Mouse (Mus musculus) urinary bladder, postnatal 25 days (tissue): Measurements from ENCODE around the gene Mark3.

Experiments used
- DNase-seq: peaks from one replicate; pipeline ENCODE4 v3.0.0; 2022; ENCODE audit warnings: low spot score

The Mark3 gene

GRCm38 (mm10) chr12:111675797-111676580, 101.7 kb downstream of the Mark3 start:
- DNase-seq = no peak

- DNase-seq = no peak
Observed at GRCm38 (mm10) chr12:111677421-111677820, 103.1 kb downstream of the Mark3 start.

DNA sequence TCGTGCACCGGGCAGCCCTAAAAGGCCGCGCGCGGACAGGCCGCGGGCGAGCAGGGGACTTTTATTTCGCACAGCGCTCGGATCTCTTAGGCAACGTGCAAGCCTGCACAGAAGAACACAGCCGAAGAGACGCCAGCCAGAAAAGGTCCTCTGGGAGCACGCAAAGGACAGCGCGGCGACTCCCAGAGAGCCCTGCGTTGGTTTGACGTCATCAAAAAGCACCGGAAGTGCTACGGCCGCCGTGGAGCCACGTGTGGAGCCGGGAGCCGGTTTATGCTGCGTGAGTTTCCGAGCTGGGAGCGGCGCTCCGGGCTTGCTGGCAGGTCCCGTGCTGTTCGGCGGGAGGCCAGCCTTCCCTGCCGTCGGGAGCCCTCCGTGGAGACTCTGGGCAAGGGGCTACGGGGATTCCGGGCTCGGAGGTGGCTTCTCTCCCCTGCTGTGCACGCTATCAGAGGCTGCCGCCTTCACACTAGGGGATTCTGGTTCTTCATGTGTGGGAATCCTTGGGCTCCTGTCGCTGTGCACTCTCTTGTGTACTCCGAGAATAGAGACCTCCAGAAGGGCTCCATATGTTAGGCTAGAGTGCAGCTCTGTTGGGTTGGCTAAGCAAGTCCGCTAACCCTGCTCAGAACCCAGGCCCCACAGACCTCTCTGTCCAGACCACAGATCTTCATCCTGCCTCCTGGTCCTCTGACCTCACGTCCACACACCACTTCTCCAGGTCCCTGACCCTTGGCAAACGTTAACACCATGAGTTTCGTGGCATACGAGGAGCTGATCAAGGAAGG, 103.8 kb downstream of the Mark3 start, which contains the start of gene Trmt61a:
Gene Trmt61a (plus strand): TSS at position 224 of the 788 bp plus-strand sequence.
- peak; percentile 87 for DNase-seq

DNA sequence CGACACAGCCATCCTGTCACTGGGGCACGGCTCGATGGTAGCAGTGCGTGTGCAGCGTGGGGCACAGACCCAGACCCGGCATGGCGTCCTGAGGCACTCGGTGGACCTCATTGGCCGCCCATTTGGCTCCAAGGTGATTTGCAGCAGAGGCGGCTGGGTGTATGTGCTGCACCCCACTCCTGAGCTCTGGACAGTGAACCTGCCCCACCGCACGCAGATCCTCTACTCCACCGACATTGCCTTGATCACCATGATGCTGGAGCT, 104.3 kb downstream of the Mark3 start:
- no peak for DNase-seq

GRCm38 (mm10) chr12:111678997-111679396, 104.7 kb downstream of the Mark3 start:
- no peak for DNase-seq

- DNase-seq = no peak
Observed at GRCm38 (mm10) chr12:111680661-111681060, 106.3 kb downstream of the Mark3 start.

DNA sequence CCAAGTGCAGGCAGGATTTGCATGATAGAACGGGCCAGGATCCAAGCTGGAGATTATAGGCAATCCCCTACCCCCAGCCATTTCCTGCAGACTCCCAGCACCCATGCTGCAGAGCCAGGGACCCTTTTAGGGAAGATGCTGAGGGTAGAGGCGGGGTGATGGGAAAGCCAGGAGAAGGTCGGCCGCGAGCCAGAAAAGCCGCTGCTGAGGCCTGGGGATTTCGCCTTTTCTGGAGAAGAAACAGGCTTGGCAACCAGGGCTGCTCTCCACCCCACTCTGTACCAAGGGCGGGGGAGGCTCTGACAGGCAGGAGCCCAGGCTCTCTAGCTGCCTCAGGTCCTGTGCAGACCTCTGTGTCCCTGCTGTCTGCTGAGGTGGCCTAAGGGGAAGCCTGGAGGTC, 107.0 kb downstream of the Mark3 start:
- DNase-seq = no peak

GRCm38 (mm10) chr12:111682003-111682402, 107.7 kb downstream of the Mark3 start:
- no peak for DNase-seq

GRCm38 (mm10) chr12:111682806-111683205, 108.5 kb downstream of the Mark3 start:
- no peak for DNase-seq

- no peak for DNase-seq
Observed at GRCm38 (mm10) chr12:111686390-111686789, 112.1 kb downstream of the Mark3 start.

- no peak for DNase-seq
Observed at GRCm38 (mm10) chr12:111687350-111688068, 113.2 kb downstream of the Mark3 start.

- DNase-seq = no peak
Observed at GRCm38 (mm10) chr12:111688069-111688428, 113.7 kb downstream of the Mark3 start.

DNA sequence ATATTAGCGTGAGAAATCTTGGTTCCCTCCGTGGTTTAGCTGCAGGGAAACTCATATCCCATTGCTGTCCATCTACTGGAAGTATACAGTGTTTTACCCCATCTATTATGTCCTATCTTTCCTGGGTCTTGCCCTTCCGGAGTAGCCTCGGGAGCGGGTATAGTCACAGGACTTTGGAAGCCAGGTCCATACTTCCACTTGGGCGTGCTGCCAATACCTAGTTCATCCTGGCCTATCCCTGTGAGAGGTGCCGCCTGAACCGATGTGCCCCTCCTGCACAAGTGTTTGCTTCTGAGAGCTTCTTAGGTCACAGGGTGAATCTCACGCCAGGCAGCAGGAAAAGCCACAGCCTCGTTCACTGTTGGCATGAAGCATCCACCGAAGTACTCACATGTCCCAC, 115.1 kb downstream of the Mark3 start:
- DNase-seq = no peak

DNA sequence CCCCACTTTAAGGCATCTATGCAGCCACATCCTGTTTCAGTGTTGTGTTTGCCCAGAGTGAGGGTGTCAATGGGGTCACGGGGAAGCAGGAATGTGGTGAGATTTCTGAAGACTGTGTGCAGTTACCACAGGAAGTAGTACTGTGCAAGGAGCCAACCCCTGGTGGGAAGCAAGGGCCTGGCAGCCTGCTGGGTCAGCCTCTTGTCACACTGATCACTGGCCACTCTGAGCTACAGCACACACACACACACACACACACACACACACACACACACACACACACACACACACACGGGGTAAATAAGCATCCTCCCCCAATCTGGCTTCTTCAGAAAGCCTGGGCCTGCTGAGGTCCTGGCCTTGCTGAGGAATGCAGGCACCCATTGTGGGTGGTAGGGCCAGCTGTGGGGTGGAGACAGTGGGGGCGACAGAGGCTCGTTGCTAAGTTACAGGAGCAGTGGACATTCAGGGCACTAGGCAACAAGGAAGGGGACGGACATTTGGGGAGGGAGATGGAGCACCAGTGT, 117.1 kb downstream of the Mark3 start:
- no peak for DNase-seq

- DNase-seq = no peak
Observed at GRCm38 (mm10) chr12:111692899-111693298, 118.6 kb downstream of the Mark3 start.

GRCm38 (mm10) chr12:111693341-111694270, 119.3 kb downstream of the Mark3 start:
- no peak for DNase-seq

DNA sequence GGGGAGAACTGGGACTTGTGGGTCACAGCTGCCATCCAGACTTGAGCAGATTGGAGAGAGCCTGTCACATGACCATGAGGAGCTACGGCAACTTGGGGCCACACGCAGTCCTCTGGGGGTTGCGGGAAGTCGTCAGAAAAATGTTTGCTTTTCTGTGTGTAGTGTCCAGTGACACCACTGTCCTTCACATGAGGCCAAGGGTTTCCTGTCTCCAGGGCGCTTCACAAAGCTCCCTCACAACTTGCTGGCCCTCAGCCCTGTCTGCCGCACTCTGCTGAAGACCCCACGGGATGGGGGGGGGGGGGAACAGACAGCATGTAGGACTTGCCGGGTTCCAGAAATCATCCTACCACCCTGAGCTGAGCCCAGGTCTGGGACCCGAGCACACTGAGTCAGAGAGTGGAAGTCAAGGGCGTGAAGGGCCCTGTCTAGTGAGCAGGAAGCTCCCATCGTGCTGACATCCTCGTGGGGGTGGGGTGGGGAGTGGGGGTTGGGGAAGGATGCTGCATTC, 120.0 kb downstream of the Mark3 start:
- DNase-seq = no peak

DNA sequence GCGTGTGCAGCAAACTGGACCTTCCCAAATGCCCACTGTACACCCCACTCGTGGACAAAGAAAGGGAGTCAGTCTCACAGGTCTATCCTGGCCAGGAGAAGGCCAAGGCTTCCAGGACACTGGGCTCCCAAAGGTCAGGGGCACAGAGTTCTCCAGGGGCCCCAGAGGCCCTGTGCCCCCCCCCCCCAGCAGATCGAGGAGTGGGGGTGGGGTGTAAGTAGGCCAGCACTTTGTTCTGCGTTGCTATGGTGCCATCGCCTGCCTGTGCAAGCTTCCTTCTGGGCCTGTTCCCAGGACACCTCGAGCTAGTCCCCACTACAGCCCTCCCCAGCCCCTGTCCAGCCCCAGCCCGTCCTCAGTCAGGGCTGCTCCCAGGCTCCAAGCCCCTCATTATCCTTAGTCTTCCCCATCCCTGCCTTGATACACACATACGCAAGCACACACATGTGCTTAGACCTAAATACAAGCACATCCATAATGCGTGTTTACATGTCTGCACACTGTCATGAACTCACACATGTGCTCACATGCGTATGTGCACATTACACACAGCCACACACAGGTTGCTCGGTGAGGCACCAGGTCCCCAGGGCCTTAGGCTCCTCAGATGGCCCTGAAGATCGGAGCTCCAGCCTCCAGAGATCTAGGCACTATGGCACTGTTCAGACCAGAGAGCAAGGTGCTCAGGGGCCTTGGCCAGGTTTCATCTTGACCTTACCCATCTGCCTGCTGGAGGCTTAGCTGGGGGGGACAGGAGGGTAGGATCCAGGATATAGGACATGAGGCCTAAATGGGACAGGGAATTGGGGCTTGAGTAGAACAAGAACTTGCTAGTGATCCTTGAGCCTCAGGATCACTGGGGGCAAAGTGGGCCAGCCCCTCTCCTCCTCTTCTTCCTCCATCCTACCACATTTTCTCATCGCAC, 120.8 kb downstream of the Mark3 start:
- DNase-seq = no peak

DNA sequence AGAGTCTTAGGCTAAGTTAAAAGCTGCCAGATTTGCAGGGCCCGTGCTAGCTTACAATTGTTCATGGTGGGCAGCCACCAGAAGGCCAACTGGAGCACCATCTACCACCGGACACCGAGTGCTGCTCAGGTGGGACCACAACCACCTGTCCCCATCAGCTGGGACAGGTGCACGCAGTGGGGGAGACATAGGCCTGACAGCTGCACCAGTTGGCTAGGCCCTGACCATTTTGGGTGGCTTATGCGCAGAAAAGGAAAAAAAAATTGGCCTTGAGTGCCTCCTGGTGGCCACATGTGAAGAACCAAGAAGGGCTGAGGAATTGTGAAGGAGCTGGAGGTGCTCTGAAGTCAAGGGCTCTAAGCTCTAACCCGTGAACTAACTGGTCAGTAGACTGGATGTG, 121.9 kb downstream of the Mark3 start:
- peak; percentile 57 for DNase-seq

GRCm38 (mm10) chr12:111697708-111698107, 123.4 kb downstream of the Mark3 start:
- DNase-seq = no peak
